Mouse (Mus musculus) liver, embryonic 12.5 days (tissue): Measurements from ENCODE around the gene Cpsf3. TPM values are rescaled to one million over a fixed set of nuclear protein-coding genes. Genes with fewer than 3 reads are reported as not detected.

Source experiments
- ATAC-seq: fragments of 200-750 bp; cut with Nextera tagmentation; 2 replicates; pipeline ENCODE4 v1.8.0; 2017; ENCODE audit warnings: moderate number of reproducible peaks, mild to moderate bottlenecking, moderate library complexity
- H3K27ac ChIP-seq: fragments of 300-500 bp; sonication (generic); 2 replicates; pipeline ENCODE4 v1.5.1; 2016; ENCODE audit warnings: mild to moderate bottlenecking
- H3K27me3 ChIP-seq: fragments of 300-500 bp; sonication (generic); replicated peaks from 2 replicates; pipeline ENCODE4 v1.6.1; 2016; ENCODE audit warnings: mild to moderate bottlenecking, moderate library complexity
- H3K36me3 ChIP-seq: fragments of 300-500 bp; sonication (generic); 2 replicates; pipeline ENCODE4 v1.6.1; 2016; ENCODE audit warnings: mild to moderate bottlenecking, moderate library complexity
- H3K4me1 ChIP-seq: fragments of 300-500 bp; sonication (generic); 2 replicates; pipeline ENCODE4 v1.6.1; 2016
- H3K4me2 ChIP-seq: fragments of 300-500 bp; sonication (generic); 2 replicates; pipeline ENCODE4 v1.6.1; 2016; ENCODE audit warnings: mild to moderate bottlenecking, moderate library complexity
- H3K4me3 ChIP-seq: fragments of 300-500 bp; sonication (generic); 2 replicates; pipeline ENCODE4 v1.5.1; 2016; ENCODE audit warnings: mild to moderate bottlenecking, moderate library complexity
- H3K9ac ChIP-seq: fragments of 300-500 bp; sonication (generic); 2 replicates; pipeline ENCODE4 v1.6.1; 2016; ENCODE audit warnings: mild to moderate bottlenecking, moderate library complexity
- H3K9me3 ChIP-seq: fragments of 300-500 bp; sonication (generic); replicated peaks from 2 replicates; pipeline ENCODE4 v1.6.1; 2016; ENCODE audit warnings: mild to moderate bottlenecking, moderate library complexity
- whole genome bisulfite sequencing: fragments of 180-500 bp; shearing (Covaris S2); methylation state at CpG from one replicate; pipeline ENCODE4 v1.1.7; 2016; ENCODE audit not compliant: insufficient replicate concordance; 5-methylcytosine and 5-hydroxymethylcytosine counted together
- polyA plus RNA-seq: library from polyadenylated mRNA; unstranded; fragments of >200 nt; fragmentation: Nextera tagmentation; extraction: Ambion mirVana; gene quantifications from 2 replicates; pipeline ENCODE4 v1.2.1, GENCODE M21; 2016

The Cpsf3 gene
- polyA plus RNA-seq, 1 experiment from 2014 or later = 72.6 TPM

- H3K9me3 ChIP-seq = no peaks in the 10 kb centered on the region
- H3K36me3 ChIP-seq = peaks cover 92% of the 10 kb centered on the region
- ATAC-seq = no peak
These were observed 16.7 kb downstream of the Cpsf3 start for GRCm38 (mm10) chr12:21301932-21302331.

GRCm38 (mm10) chr12:21302361-21302783 is 17.2 kb downstream of the Cpsf3 start:
- Histone ChIP-seq H3K4me3 (no peak overlapping the region), H3K9me3 (no peaks in the 10 kb centered on the region), H3K4me1 (peaks cover 15% of the 10 kb centered on the region), H3K36me3 (peaks cover 91% of the 10 kb centered on the region), H3K4me2 (no peak overlapping the region), H3K9ac (no peak overlapping the region), H3K27ac (no peak overlapping the region), H3K27me3 (no peaks in the 10 kb centered on the region)
- 25% methylated on average over 5 of the region's 5 CpGs for WGBS
- peak; percentile 57 for ATAC-seq

More at GRCm38 (mm10) chr12:21301932-21302331, 16.7 kb downstream of the Cpsf3 start:
- no peak overlapping the region for H3K4me2 ChIP-seq
- no peaks in the 10 kb centered on the region for H3K27me3 ChIP-seq
- no peak overlapping the region for H3K4me3 ChIP-seq
- no peak overlapping the region for H3K27ac ChIP-seq
- 73% methylated on average over 8 of the region's 8 CpGs for WGBS
- H3K4me1 ChIP-seq = peaks cover 15% of the 10 kb centered on the region
- no peak overlapping the region for H3K9ac ChIP-seq

GRCm38 (mm10) chr12:21305741-21306140 is 20.6 kb downstream of the Cpsf3 start:
- no peak overlapping the region for H3K4me3 ChIP-seq
- 89% methylated on average over 4 of the region's 4 CpGs for WGBS
- H3K4me1 ChIP-seq = peaks cover 15% of the 10 kb centered on the region
- H3K9ac ChIP-seq = no peak overlapping the region
- no peak overlapping the region for H3K27ac ChIP-seq
- peaks cover 94% of the 10 kb centered on the region for H3K36me3 ChIP-seq
- H3K4me2 ChIP-seq = no peak overlapping the region
- H3K9me3 ChIP-seq = no peaks in the 10 kb centered on the region
- no peaks in the 10 kb centered on the region for H3K27me3 ChIP-seq
- no peak for ATAC-seq

GRCm38 (mm10) chr12:21306721-21307120 is 21.5 kb downstream of the Cpsf3 start:
- Histone ChIP-seq H3K9me3 (no peaks in the 10 kb centered on the region), H3K27ac (no peak overlapping the region), H3K4me3 (no peak overlapping the region), H3K36me3 (peaks cover 95% of the 10 kb centered on the region), H3K4me1 (peaks cover 9% of the 10 kb centered on the region), H3K4me2 (no peak overlapping the region), H3K9ac (no peak overlapping the region), H3K27me3 (no peaks in the 10 kb centered on the region)
- no peak for ATAC-seq
- 85% methylated on average over 4 of the region's 4 CpGs for WGBS

GRCm38 (mm10) chr12:21312201-21312600 is 27.0 kb downstream of the Cpsf3 start:
- no peaks in the 10 kb centered on the region for H3K9me3 ChIP-seq
- no peak overlapping the region for H3K27ac ChIP-seq
- 92% methylated on average over 5 of the region's 5 CpGs for WGBS
- peaks cover 84% of the 10 kb centered on the region for H3K36me3 ChIP-seq
- H3K4me1 ChIP-seq = peaks cover 14% of the 10 kb centered on the region
- no peak overlapping the region for H3K9ac ChIP-seq
- H3K4me2 ChIP-seq = no peak overlapping the region
- no peak for ATAC-seq
- no peaks in the 10 kb centered on the region for H3K27me3 ChIP-seq
- H3K4me3 ChIP-seq = no peak overlapping the region

- Histone ChIP-seq H3K27ac (peak within 1 kb of the TSS; percentile 79), H3K9ac (peak within 1 kb of the TSS; percentile 82), H3K9me3 (no peaks in the 10 kb centered on the region), H3K4me1 (peaks cover 23% of the 10 kb centered on the region), H3K4me3 (peak within 1 kb of the TSS; percentile 81), H3K27me3 (no peaks in the 10 kb centered on the region), H3K36me3 (peaks cover 70% of the 10 kb centered on the region), H3K4me2 (peak within 1 kb of the TSS; percentile 81)
- ATAC-seq = peak; percentile 96
- 2% methylated on average over 59 of the region's 59 CpGs for WGBS
These were observed 31.0 kb downstream of the Cpsf3 start, which contains the start of gene Iah1 for GRCm38 (mm10) chr12:21315923-21316868. Gene Iah1, plus strand, starts transcription at chr12:21316389.

GRCm38 (mm10) chr12:21316869-21317265 is 31.7 kb downstream of the Cpsf3 start:
- no peaks in the 10 kb centered on the region for H3K27me3 ChIP-seq
- H3K4me2 ChIP-seq = peak overlapping the region; percentile 81
- no peak overlapping the region for H3K27ac ChIP-seq
- H3K4me3 ChIP-seq = peak overlapping the region; percentile 81
- 29% methylated on average over 7 of the region's 7 CpGs for WGBS
- no peaks in the 10 kb centered on the region for H3K9me3 ChIP-seq
- H3K4me1 ChIP-seq = peaks cover 23% of the 10 kb centered on the region
- no peak for ATAC-seq
- peaks cover 68% of the 10 kb centered on the region for H3K36me3 ChIP-seq
- H3K9ac ChIP-seq = peak overlapping the region; percentile 82

- ATAC-seq = no peak
- Histone ChIP-seq H3K9me3 (no peaks in the 10 kb centered on the region), H3K36me3 (peaks cover 70% of the 10 kb centered on the region), H3K4me3 (no peak overlapping the region), H3K27ac (no peak overlapping the region), H3K27me3 (no peaks in the 10 kb centered on the region), H3K4me1 (peaks cover 23% of the 10 kb centered on the region), H3K4me2 (no peak overlapping the region), H3K9ac (no peak overlapping the region)
- 74% methylated on average over 12 of the region's 12 CpGs for WGBS
These were observed 33.1 kb downstream of the Cpsf3 start for GRCm38 (mm10) chr12:21318143-21318895.

GRCm38 (mm10) chr12:21320317-21320716 is 35.1 kb downstream of the Cpsf3 start:
- H3K4me3 ChIP-seq = no peak overlapping the region
- H3K36me3 ChIP-seq = peaks cover 67% of the 10 kb centered on the region
- no peak for ATAC-seq
- H3K9ac ChIP-seq = no peak overlapping the region
- no peak overlapping the region for H3K27ac ChIP-seq
- no peaks in the 10 kb centered on the region for H3K27me3 ChIP-seq
- H3K4me2 ChIP-seq = no peak overlapping the region
- WGBS = 72% methylated on average over 4 of the region's 4 CpGs
- H3K4me1 ChIP-seq = peaks cover 23% of the 10 kb centered on the region
- no peaks in the 10 kb centered on the region for H3K9me3 ChIP-seq

GRCm38 (mm10) chr12:21321170-21321569 is 36.0 kb downstream of the Cpsf3 start:
- Histone ChIP-seq H3K4me2 (no peak overlapping the region), H3K27me3 (no peaks in the 10 kb centered on the region), H3K4me1 (peaks cover 16% of the 10 kb centered on the region), H3K27ac (no peak overlapping the region), H3K4me3 (no peak overlapping the region), H3K9ac (no peak overlapping the region), H3K9me3 (no peaks in the 10 kb centered on the region), H3K36me3 (peaks cover 72% of the 10 kb centered on the region)
- 76% methylated on average over 9 of the region's 9 CpGs for WGBS
- ATAC-seq = no peak

GRCm38 (mm10) chr12:21322296-21322695 is 37.1 kb downstream of the Cpsf3 start:
- Histone ChIP-seq H3K9me3 (no peaks in the 10 kb centered on the region), H3K4me3 (no peak overlapping the region), H3K4me1 (peaks cover 9% of the 10 kb centered on the region), H3K27ac (no peak overlapping the region), H3K9ac (no peak overlapping the region), H3K4me2 (no peak overlapping the region), H3K27me3 (no peaks in the 10 kb centered on the region), H3K36me3 (peaks cover 83% of the 10 kb centered on the region)
- WGBS = 87% methylated on average over 4 of the region's 4 CpGs
- no peak for ATAC-seq

- whole genome bisulfite sequencing = 81% methylated on average over 9 of the region's 9 CpGs
- Histone ChIP-seq H3K4me1 (peaks cover 4% of the 10 kb centered on the region; the same call in 1 of the 2 replicates), H3K9me3 (no peaks in the 10 kb centered on the region), H3K4me2 (no peak overlapping the region), H3K27me3 (no peaks in the 10 kb centered on the region), H3K4me3 (no peak overlapping the region), H3K9ac (no peak overlapping the region), H3K27ac (no peak overlapping the region), H3K36me3 (peaks cover 89% of the 10 kb centered on the region)
- ATAC-seq = no peak
These were observed 37.7 kb downstream of the Cpsf3 start for GRCm38 (mm10) chr12:21322856-21323255.
